Mouse (Mus musculus): Measurements from ENCODE around the gene Nelfb.

The Nelfb gene

DNA sequence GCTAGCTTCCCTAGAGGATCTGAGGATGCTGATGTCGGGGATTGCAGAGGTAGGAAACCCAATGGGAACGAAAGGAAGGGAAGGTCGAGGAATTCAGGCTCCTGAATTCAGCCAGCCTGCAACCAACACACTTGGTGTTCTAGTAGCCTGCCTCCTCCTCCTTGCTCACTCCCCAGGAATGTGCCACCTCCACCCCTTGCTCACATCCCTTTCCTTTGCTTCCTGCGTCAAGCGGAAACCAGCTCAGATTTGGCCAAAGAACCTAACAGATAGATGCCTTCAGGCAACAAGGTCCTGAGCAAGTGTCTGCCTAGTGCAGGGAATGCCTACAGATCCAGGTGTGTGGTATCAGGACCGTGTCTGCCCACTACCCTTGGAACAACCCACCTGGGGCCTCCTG, 34.7 kb downstream of the Nelfb start:
- ATAC-seq (ENCODE audit: low TSS enrichment), result no peak

DNA sequence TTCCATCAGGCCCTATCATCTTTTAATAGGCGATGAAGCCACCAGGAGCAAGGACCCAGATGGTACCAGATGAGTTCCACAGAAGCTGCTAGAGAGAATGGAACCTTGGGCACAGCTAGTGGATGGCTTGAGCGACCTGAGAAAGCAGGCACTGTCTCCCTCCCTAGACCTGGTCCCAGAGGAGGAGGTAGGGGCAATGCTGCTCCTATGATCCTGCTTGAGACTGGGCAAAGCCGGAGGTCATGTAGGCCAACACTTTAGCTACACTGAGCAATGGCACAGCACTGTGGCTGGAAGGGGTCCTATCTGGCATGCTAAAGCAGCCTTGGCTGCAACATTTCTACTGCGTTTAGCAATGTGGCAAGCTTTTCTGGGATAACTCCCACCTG, 35.6 kb downstream of the Nelfb start:
- no peak for ATAC-seq (ENCODE audit: low TSS enrichment)

DNA sequence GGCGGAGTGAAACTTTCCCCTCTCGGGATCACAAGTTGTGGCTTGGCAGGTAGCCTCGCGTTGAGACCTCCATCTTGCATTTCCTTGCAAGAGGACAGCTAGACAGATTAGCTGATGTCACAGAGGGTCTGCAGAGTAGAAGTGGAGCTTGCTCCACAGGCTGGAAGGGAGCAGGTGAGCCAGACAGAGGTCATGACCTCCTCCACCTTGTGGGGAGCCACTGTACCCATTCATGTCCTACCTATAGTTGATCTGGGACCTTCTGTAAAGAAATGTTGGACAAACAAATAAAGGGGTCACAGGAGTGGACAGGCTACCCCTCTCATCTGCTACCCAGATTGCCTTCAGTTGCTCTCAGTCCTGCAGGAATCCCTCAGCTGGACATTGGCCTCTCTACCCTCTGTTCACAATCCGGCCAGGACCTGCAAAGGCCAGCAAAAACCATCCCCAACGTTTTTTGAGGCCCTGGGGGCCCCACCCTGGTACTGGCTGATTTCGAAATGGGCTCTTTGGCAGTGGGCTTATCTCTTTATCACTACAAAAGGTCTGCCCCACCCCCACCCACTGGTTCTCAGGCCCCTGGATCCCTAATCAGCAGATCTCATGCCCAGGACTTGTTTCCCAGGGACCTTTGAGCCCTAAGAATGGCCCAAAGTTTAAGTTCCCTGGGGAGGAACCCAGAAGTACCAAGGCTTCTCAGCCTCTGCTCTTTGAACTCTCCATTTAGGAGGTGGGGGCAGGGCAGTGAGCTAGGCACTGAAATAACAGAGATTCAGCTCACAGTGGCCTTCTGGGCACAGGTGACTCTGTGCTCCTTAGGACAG, 36.2 kb downstream of the Nelfb start:
- ATAC-seq (ENCODE audit: low TSS enrichment), result no peak

DNA sequence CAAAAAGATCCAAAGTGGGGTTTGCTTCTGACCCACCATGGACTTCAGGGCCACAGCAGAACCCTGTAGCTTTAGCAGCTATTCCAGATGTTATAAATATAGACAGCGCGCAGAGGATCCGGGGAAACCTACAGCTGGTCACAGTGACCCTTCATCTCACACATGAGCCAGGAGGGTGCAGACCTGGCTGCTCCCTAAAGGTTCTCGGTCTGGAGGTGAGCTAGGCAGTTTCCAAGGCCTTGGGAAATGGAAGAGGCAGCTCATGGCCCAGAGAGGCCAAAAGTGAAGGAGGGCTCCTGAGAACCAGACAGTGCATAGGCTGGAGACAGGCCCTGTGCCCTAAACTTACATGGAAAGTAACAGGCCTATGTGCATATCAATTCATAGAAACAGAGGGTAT, 37.5 kb downstream of the Nelfb start:
- ATAC-seq (ENCODE audit: low TSS enrichment), result no peak

DNA sequence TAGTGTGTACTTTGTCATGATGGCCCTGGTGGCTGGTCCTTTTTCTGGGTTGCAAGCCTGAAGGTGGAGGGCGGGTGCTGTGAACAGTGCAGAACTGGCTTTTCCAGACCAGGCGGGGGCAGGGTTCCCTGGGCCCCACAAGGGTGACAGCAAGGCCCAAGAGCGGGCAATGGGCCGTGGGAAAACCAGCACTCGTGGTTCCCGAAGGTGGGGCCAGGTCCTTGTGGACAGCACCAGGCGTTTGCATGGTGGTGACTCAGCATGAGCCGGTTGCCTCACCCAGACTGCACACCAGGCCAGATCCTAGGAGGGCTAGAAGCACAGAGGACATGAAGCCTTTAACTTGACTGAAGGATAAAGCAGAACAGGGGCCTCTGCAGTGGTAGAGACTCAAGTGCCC, 38.7 kb downstream of the Nelfb start:
- no peak for ATAC-seq (ENCODE audit: low TSS enrichment)

DNA sequence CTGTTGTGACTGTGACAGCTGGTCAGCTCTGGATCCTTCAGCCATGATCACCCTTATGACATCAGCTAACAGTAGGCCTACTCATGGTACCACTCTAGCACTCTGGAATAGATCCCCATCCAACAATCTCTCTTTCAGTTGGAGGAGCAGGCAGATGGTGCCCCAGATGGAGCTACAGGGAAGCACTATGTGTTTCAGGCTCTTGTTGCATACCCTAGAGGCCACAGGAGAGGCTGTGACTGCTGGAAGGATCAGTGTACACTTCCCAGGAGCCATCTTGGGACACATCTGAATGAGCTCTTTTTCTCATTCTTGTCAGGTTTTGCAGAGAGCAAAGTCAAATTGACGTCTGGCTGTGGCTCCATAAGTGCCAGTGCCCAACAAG, 39.5 kb downstream of the Nelfb start:
- no peak for ATAC-seq (ENCODE audit: low TSS enrichment)

DNA sequence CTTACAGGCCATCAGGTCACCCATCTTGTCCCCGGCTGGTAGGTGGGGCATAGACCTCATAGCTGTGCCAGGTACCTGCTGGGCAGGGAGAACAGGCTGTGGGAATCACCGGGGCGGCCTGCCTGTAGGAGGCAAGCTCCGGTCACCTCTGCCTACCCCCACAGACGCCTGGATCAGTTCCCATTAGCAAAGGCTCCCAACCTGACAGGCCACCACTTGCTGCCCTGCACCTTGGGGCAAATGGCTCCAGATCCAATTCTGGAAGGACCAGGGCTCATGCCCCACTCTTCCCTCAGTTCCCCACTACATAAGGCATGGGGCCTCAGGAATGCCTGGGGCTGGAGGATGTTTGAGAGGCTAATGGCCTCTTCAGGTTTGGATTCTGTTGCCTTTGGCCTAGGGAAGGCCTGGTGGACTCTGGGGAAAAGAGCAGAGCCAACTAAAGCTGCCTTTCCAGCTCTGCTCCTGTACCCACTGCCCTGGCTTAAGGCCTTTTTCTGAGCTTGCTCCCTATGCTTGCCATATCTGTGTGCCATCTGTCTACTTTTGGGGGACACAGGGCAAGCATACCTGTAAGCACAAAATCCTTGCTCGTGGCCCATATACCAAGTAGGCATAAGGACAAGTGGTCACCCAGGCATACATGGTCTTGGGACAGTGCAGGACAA, 40.1 kb downstream of the Nelfb start:
- ATAC-seq (ENCODE audit: low TSS enrichment), result no peak

DNA sequence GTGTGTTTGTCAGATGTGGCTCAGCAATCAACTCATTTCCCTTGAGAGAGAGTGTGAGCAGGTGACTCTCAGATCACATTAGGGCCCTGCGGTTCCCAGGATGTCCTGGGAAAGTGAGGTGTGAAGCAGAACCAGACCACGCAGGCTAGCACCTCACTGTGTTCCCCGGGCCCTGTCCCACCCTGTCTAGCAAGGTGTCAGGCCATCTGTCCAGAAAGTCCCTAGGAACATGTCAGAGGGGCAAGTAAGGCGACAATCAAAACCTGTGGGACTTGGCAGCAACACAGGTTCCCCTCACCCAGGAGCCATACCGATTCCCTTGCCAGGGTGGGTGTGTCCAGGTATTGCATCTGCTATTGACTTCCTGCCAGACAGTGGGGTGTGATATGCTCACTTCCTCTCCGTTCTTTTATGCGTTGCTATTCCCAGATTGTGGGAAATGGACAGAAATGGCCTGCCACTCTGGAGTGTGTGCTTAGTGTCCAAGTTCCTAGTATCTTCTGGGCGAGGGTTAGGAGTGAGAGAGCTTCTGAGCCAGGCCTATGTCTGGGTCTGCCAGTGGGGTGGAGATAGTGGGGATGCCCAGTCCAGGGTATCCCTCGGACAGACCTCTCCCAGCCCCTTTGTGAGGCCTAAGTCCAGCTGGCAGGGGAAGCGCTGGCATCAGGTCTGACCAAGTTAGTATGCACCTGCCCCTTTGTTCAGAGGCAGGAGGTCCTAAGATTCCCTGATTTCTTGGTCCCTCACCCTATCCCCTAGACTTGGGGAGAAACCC, 40.8 kb downstream of the Nelfb start:
- ATAC-seq (ENCODE audit: low TSS enrichment), result no peak

DNA sequence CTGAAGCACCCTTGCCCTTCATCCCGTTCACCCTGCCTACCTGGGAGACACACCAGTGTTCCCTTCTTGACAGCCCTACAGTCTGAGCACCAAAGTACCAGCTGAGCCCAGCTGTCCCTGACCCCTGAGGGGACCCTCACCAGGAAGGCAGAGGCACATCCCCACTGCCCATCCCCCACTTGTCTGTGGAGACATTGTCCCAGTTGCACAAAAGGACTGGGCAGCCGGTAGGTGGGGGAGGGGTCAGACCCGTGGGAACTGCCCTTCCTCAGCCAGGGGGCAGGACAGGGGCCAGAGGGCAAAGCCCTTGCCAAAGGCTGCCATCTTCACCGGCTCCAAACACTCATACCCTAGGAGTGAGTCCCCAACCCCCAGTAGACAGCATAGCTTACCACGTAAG, 41.5 kb downstream of the Nelfb start:
- no peak for ATAC-seq (ENCODE audit: low TSS enrichment)

DNA sequence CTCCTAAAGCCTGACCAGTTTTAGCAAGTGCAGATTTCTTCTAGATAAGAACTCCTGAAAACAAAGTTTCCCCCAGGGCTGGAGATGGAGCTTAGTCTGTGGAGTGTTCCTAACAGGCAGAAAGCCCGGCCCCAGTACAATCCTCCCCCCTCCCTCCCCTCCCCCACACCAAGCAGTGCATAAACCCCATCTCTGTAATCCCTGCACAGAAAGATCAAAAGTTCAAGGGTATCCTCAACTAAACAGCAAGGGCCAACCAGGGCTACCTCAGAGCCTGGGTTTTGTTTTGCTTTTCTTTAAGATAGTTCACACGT, 42.7 kb downstream of the Nelfb start:
- ATAC-seq (ENCODE audit: low TSS enrichment), result no peak

DNA sequence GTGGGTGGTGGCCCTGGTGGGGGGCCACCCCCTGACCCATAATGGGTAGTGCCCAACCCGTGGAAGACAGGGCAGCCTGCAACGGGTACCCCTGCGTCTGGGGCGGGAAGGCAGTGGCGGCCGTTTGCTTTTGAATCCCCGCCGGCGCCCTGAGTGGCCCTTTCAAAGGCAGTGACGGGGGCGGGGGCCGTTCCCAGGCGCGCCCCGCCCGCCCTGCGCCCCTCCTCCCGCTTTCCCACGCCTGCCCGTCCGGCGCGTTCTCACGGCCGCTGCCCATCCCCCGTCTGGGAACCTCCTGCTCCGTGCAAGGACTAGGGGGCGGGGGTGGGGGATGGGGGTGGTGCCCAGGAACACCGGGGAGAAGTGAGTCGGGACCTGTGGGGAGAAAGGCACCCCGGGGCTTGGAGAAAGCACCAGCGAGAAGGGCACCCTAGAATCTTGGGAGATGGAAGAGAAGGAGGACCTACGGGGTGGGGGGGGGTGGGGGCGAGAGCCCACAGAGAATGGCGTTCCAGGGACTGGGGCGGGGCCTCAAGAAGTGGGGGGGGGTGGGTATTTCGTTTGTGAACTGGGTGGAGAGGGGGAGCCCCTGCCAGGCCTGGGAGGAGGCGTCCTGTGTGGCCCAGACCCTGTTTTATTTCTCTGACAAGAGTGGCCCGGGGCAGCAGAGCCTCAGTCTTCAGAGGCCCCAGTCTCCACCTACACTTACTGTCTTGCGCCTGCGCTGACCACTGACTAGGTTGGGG, 43.2 kb downstream of the Nelfb start:
- 0 out of 2 replicates have a peak, but pooled peaks have one; percentile 27 for ATAC-seq (ENCODE audit: low TSS enrichment)

DNA sequence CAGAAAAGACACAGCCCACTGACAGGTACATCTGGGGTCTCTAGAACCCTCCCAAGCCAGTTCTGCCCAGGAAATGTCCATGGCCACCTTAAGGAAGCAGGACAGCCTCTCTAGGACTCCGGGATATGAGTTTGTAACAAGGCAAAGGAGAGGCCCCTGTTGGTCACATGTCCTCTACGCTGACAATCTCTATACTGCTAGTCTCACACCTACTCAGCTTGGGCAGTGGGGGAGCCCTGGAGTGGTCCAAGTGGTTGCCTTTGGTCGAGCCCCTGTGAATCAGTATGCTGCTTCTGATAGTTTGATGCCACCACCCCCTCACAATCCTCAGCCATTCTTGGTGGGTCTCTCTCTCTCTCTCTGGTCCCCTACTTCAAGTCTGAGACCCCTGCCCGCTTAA, 43.8 kb downstream of the Nelfb start:
- ATAC-seq (ENCODE audit: low TSS enrichment), result no peak

DNA sequence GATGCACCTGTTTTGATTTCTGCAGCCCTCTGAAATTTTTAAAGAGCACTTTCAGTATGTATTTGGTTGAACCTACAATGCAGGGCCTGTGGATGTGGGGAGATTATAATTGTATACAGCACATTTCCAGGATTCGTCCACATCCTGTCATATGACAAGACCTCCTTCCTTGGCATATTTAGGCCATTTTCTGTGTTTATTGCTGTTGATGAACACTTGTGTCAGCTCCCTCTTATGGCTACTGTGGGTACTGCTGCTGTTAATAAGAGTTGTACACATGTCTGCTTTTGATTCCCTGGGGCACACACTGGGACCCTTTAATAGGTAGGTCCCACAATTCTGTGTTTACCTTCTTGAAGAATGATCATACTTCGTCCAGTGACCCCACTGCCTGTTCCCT, 53.6 kb downstream of the Nelfb start:
- ATAC-seq (ENCODE audit: low TSS enrichment), result no peak

DNA sequence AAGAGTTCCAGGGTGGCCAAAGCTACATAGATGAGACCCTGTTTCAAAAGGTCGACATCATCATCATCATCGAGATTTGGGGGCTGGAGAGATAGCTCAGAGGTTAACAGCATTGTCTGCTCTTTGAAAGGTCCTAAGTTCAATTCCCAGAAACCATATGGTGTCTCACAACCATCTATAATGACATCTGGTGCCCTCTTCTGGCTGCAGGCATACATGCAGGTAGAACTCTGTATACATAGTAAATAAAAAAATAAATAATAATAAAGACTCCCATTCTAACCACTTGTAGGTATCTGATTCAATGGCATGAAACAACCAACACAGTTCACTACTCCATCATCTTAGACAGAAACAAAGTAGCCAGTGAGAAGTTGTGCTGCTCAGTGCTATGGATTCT, 54.3 kb downstream of the Nelfb start:
- ATAC-seq (ENCODE audit: low TSS enrichment), result no peak

DNA sequence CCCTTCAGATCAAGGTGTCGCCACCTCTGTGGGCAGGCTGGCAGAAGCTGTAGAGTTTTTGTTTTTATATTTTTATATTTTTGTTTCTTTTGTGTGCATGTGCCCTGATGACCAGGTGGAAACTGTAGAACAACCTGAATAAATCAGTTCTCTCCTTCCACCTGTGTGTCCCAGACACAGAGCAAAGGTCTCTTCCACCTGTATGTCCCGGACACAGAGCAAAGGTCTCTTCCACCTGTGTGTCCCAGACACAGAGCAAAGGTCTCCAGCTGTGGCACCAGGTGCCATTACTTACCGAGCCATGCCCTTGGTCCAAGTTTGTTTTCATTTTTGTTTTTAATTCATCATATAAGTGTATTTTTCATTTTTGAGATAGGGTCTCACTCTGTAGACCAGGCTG, 55.1 kb downstream of the Nelfb start:
- ATAC-seq (ENCODE audit: low TSS enrichment), result no peak

DNA sequence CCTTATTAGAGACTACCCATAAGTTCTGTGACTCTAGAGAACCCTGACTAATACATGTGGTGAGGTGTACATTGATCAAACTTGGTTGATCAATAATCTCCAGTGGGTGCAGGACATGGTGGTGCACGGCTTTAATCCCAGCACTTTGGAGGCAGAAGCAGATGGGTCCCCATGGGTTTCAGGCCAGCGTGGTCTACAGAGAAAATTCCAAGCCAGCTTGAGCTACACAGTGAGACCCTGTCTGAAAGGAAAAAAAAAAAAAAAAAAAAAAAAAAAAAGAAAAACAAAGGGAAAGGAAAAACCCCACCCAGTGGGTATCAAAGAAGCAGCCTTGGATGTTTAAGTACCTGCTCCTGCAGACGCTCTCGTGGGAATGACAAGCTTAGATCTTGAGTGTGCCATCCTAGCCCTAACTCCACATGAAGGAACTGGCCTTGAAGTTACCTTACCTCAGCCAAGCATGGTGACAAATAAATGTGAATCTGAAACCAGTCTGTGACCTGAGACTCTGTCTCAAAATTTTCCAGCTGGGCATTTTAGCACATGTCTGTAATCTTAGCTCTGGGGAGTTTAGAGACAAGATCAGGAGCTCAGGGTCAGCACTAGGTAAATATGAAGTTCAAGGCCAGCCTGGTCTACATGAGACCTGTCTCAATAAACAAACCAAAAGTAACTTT, 59.9 kb downstream of the Nelfb start:
- no peak for ATAC-seq (ENCODE audit: low TSS enrichment)
